Mouse (Mus musculus) erythroblast, embryonic 14.5 days (primary cell): ENCODE measurements around the gene Smim24.

Source experiments
- GATA1 ChIP-seq: IDR thresholded peaks from 2 replicates; pipeline ENCODE4 v1.6.1; 2012; ENCODE audit warnings: low read length, inconsistent platforms, mixed read lengths
- TAL1 ChIP-seq: IDR thresholded peaks from 3 replicates; pipeline ENCODE4 v1.6.1; 2012; ENCODE audit warnings: low read length, inconsistent platforms, mixed read lengths

DNA sequence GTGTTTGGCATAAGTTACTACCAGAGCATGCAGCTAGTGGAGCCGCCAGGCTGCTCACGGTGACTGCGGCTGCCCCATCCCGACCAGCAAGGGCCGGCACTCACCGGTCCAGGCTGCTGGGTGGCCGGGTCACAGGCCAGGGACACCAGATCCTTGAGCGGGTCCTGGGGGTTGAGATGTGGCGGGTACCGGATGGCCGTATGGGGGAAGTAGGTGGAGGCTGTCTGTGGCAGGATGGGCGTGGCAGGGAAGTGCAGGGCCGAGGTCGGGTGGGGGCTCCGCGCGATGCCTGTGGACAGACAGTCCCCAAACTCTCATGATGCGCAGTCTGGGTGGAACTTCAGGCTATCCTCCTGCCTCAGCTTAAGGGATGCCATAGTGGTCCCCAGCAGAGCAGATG, 11.9 kb downstream of the Smim24 start:
- TF ChIP-seq GATA1 (no peak), TAL1 (no peak)
